Mouse (Mus musculus) hindbrain, postnatal 0 days (tissue): ENCODE data around the gene Syt7. TPM values are rescaled to one million over a fixed set of nuclear protein-coding genes. Genes with fewer than 3 reads are reported as not detected.

ENCODE experiments used
- ATAC-seq: fragments of 200-750 bp; cut with Nextera tagmentation; 2 replicates; pipeline ENCODE4 v1.8.0; 2017; ENCODE audit warnings: mild to moderate bottlenecking, moderate TSS enrichment, moderate library complexity
- DNase-seq: peaks from one replicate; pipeline ENCODE4 v3.0.0-alpha.2; 2015; ENCODE audit warnings: low spot score
- H3K27ac ChIP-seq: fragments of 300-500 bp; sonication (generic); 2 replicates; pipeline ENCODE4 v1.5.1; 2014; ENCODE audit warnings: mild to moderate bottlenecking
- H3K27me3 ChIP-seq: fragments of 300-500 bp; sonication (generic); 2 replicates; pipeline ENCODE4 v1.6.1; 2014; ENCODE audit warnings: low read length, mixed read lengths; ENCODE audit not compliant: insufficient read depth
- H3K36me3 ChIP-seq: fragments of 300-500 bp; sonication (generic); 2 replicates; pipeline ENCODE4 v1.6.1; 2014; ENCODE audit warnings: low read length, mixed read lengths; ENCODE audit not compliant: insufficient read depth
- H3K4me1 ChIP-seq: fragments of 300-500 bp; sonication (generic); 2 replicates; pipeline ENCODE4 v1.6.1; 2014; ENCODE audit warnings: antibody characterized with exemption, low read length, mixed read lengths; ENCODE audit not compliant: insufficient read depth
- H3K4me2 ChIP-seq: fragments of 300-500 bp; sonication (generic); 2 replicates; pipeline ENCODE4 v1.6.1; 2014; ENCODE audit warnings: low read depth, mild to moderate bottlenecking, low read length, moderate library complexity, mixed read lengths
- H3K4me3 ChIP-seq: fragments of 300-500 bp; sonication (generic); 2 replicates; pipeline ENCODE4 v1.5.1; 2014; ENCODE audit warnings: low read length
- H3K9ac ChIP-seq: fragments of 300-500 bp; sonication (generic); replicated peaks from 2 replicates; pipeline ENCODE4 v1.6.1; 2014; ENCODE audit warnings: mild to moderate bottlenecking, low read length, moderate library complexity, mixed read lengths
- H3K9me3 ChIP-seq: fragments of 300-500 bp; sonication (generic); 2 replicates; pipeline ENCODE4 v1.6.1; 2016; ENCODE audit warnings: low read length, mixed read lengths
- CTCF ChIP-seq: IDR thresholded peaks from 2 replicates; pipeline ENCODE4 v1.5.1; 2016; ENCODE audit warnings: antibody characterized with exemption, control low read depth, low read depth
- WGBS: fragments of 180-500 bp; shearing (Covaris S2); extraction: QIAGEN DNeasy Blood & Tissue Kit; methylation state at CpG from one replicate; pipeline ENCODE4 v1.1.7; 2014; 5-methylcytosine and 5-hydroxymethylcytosine counted together
- polyA plus RNA-seq: library from polyadenylated mRNA; unstranded; fragments of >200 nt; fragmentation: Nextera tagmentation; extraction: Ambion mirVana; gene quantifications from 2 replicates; pipeline ENCODE4 v1.2.1, GENCODE M21; 2015
- total RNA-seq: library from RNA; depleted of rRNA; stranded (reverse); fragments of >200 nt; gene quantifications from 2 replicates; pipeline ENCODE4 v1.2.3, GENCODE M21; 2014; rRNA removed

The Syt7 gene
- total RNA-seq (93.4 and 114 TPM in 2 replicates), polyA plus RNA-seq (11.9 and 17.4 TPM in 2 replicates)

DNA sequence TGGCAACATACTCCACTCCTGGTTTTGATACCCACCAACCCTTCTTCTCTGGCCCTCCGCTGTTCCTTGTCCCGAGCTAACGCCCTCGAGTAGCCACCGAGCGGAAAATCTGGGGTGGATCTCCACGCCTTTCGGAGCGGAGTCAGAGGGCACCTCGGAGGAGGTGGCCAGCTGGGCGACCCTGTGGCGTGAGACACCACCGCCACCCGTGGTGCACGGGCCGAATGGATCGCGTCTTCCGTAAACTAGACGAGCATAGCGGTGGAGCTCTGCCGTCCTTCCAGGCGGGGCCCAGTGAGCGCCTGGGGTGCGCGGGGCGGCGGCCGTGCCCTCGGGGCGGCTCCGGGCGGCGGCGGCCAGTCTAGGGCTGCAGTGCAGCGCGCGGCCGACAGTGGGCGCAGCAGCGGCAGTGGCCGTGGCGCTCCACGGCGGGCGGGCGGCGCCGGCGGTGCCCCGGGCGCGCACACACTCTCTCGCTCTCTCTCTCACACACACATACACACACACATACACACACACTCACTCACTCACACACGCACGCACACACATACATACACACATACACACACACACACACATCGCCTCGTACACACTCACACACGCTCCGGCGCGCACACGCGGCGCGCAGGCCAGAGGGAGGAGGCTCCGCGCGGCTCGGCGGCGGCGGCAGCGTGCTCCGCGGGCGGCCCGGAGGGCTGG lies at the start of gene Syt7:
Syt7 (plus strand) TSS at position 476 of the 699 bp plus-strand sequence.
- Histone ChIP-seq H3K36me3 (no peaks in the 10 kb centered on the region), H3K4me1 (peaks cover 23% of the 10 kb centered on the region), H3K4me3 (peak within 1 kb of the TSS; percentile 73), H3K9ac (peak within 1 kb of the TSS; percentile 81), H3K27me3 (no peaks in the 10 kb centered on the region), H3K4me2 (peak within 1 kb of the TSS; percentile 74), H3K9me3 (no peaks in the 10 kb centered on the region), H3K27ac (peak within 1 kb of the TSS; percentile 69)
- under 1% methylated on average over 64 of the region's 78 CpGs for WGBS
- ATAC-seq (peak; percentile 85), DNase-seq (peak; percentile 96)
- peak; percentile 1 for TF ChIP-seq CTCF

DNA sequence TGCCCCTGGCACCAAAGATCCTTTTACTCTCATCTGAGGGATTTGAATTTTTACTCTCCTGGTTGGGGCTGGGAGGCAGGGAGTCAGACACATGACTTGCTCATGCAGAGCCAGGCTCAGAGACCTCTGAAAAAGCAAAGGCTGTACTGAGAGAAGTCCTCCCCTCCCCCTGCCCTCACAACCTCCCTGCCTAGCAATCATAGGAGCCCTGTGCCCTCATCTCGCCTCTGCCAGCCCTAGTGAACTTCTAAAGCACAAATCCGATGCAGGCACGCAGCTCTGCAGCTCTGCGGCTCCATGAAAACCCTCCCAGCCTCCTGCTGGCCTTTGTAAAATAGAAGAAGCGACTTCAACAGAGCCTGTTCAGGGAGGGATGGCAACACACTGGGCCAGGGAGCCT lies 49.6 kb upstream of the Syt7 start:
- Histone ChIP-seq H3K9me3 (no peaks in the 10 kb centered on the region), H3K36me3 (no peaks in the 10 kb centered on the region), H3K9ac (no peak overlapping the region), H3K27me3 (0 out of 2 replicates have a peak, but pooled peaks cover 4% of the 10 kb centered on the region), H3K4me1 (peaks cover 12% of the 10 kb centered on the region; the same call in 1 of the 2 replicates), H3K4me2 (no peak overlapping the region), H3K27ac (no peak overlapping the region), H3K4me3 (no peak overlapping the region)
- no peak for TF ChIP-seq CTCF
- ATAC-seq (no peak), DNase-seq (peak; percentile 15)
- WGBS = 11% methylated on average over 5 of the region's 5 CpGs

DNA sequence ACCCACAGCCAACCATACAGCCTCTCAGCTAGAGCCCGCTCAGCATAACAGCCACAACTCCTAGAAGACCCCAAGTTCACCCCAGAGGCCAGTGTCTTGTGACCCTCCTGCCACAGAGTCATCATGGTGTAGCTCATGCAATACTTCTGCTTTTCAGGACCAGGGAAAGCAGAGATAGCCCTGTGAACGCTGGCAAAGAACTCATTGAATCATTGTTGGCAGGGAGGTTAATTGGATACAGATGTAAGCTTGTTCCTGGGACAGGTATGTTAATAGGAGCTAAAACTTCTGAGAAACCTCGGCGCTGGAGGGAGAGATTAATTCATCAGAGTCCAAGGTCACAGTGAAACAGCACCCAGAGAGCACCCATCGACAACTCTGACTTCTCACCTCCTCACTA lies 48.2 kb upstream of the Syt7 start:
- TF ChIP-seq CTCF = no peak
- H3K4me2 ChIP-seq = no peak overlapping the region
- DNase-seq (no peak), ATAC-seq (no peak)
- WGBS = 47% methylated on average over 5 of the region's 5 CpGs
- H3K27me3 ChIP-seq = 0 out of 2 replicates have a peak, but pooled peaks cover 4% of the 10 kb centered on the region
- no peaks in the 10 kb centered on the region for H3K36me3 ChIP-seq
- H3K4me1 ChIP-seq = peaks cover 12% of the 10 kb centered on the region; the same call in 1 of the 2 replicates
- no peaks in the 10 kb centered on the region for H3K9me3 ChIP-seq
- H3K9ac ChIP-seq = no peak overlapping the region
- no peak overlapping the region for H3K4me3 ChIP-seq
- no peak overlapping the region for H3K27ac ChIP-seq

DNA sequence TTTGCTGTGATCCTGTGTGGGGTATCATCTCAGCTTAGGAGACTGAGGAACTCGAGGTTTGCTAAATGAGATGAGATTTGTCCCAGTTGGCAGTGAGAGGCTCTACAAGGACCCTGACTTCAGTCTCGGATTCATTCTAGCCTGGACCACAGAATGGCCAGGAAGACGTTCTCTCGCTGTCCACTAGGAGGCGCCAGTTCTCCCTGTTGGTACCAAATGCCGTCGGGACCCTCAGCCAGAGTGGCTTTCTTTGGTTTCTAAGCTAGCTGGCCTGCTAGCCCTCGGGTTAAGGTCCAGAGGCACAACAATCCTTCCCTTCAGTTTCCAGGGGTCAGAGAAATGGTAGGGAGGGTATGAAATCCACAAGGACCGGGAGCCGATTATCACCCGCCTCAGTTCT lies 47.7 kb upstream of the Syt7 start:
- H3K4me3 ChIP-seq = no peak overlapping the region
- H3K36me3 ChIP-seq = no peaks in the 10 kb centered on the region
- peak; percentile 92 for TF ChIP-seq CTCF
- no peak overlapping the region for H3K4me2 ChIP-seq
- no peak overlapping the region for H3K9ac ChIP-seq
- H3K27ac ChIP-seq = 0 out of 2 replicates have a peak overlapping the region, but pooled peaks have one; percentile 51
- peak; percentile 36; the same call in 1 of the 2 replicates for ATAC-seq
- 0 out of 2 replicates have a peak, but pooled peaks cover 4% of the 10 kb centered on the region for H3K27me3 ChIP-seq
- H3K9me3 ChIP-seq = no peaks in the 10 kb centered on the region
- H3K4me1 ChIP-seq = peaks cover 12% of the 10 kb centered on the region; the same call in 1 of the 2 replicates
- DNase-seq = peak; percentile 85
- WGBS = 17% methylated on average over 11 of the region's 11 CpGs

DNA sequence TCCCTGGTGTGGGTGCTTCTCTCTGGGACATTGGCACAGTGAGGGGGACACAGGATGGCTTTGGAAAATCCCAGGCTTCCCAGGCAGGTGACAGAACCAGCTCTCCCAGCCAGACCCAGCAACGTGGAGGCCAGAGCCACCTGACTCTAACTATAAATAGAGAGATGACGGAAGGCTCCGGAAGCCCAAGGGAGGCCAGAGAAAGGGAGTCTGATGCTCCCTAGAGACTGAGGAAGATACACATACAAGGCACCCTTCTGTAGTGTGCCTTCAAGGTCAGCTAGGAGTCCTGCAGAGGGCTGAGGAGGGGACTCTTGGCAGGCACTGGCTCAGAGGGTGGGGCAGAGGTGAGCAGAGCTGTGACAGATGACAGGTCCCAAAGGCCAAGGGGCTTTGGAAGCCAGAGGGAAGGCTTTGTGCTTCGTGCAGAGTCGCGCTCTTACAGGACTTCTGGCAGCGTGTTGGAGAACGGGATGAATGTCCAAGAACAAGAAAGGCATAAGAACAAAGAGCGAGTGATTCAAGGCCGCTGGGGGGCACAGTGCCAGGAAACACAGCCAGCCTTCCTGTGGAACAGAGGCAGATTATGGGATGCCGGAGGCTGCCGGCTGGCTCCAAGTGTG lies 47.0 kb upstream of the Syt7 start:
- no peaks in the 10 kb centered on the region for H3K9me3 ChIP-seq
- no peaks in the 10 kb centered on the region for H3K36me3 ChIP-seq
- peaks cover 12% of the 10 kb centered on the region; the same call in 1 of the 2 replicates for H3K4me1 ChIP-seq
- H3K4me2 ChIP-seq = peak overlapping the region; percentile 30; the same call in 1 of the 2 replicates
- ATAC-seq (peak; percentile 61), DNase-seq (peak; percentile 89)
- 0 out of 2 replicates have a peak, but pooled peaks cover 4% of the 10 kb centered on the region for H3K27me3 ChIP-seq
- TF ChIP-seq CTCF = peak; percentile 33; the same call in 1 of the 2 replicates
- H3K27ac ChIP-seq = peak overlapping the region; percentile 51
- H3K9ac ChIP-seq = no peak overlapping the region
- no peak overlapping the region for H3K4me3 ChIP-seq
- WGBS = 18% methylated on average over 12 of the region's 12 CpGs

DNA sequence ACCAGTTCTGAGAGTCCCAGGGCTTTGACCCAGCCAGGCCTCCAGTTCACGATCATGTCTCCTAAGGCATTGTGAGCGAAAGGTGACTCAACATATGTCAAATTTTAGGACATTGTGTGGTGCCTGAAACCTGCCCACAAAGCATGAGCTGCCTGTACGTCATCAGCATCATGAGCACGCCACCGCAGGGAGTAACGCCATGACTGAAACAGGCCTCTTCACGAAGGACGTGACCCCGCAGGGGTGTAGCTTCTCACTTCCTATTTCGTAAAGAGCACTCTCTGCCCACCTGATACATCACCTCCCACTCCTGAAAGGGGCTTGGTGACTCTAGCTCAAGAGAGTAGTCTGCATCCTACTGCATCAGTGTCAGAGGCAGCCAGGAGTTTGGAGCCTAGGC lies 45.0 kb upstream of the Syt7 start:
- no peak overlapping the region for H3K4me2 ChIP-seq
- no peak overlapping the region for H3K4me3 ChIP-seq
- H3K27ac ChIP-seq = no peak overlapping the region
- H3K36me3 ChIP-seq = no peaks in the 10 kb centered on the region
- TF ChIP-seq CTCF = no peak
- H3K4me1 ChIP-seq = peaks cover 12% of the 10 kb centered on the region; the same call in 1 of the 2 replicates
- no peak overlapping the region for H3K9ac ChIP-seq
- 87% methylated on average over 10 of the region's 10 CpGs for WGBS
- ATAC-seq (no peak), DNase-seq (no peak)
- 0 out of 2 replicates have a peak, but pooled peaks cover 4% of the 10 kb centered on the region for H3K27me3 ChIP-seq
- H3K9me3 ChIP-seq = no peaks in the 10 kb centered on the region
